Mouse (Mus musculus) MEL (cell line): Measurements from ENCODE around the gene Taar7a. TPM values are rescaled to one million over a fixed set of nuclear protein-coding genes. Genes with fewer than 3 reads are reported as not detected.

ENCODE experiments used
- DNase-seq: peaks from one replicate; pipeline ENCODE4 v3.0.0; 2011; ENCODE audit warnings: low read depth, low spot score
- H3K27ac ChIP-seq: 2 replicates; pipeline ENCODE4 v1.5.1; 2012; ENCODE audit warnings: low read depth, mild to moderate bottlenecking, control low read depth, low read length, moderate library complexity; ENCODE audit not compliant: control insufficient read depth
- H3K27me3 ChIP-seq, 2 experiments: fragments of 150-350 bp in 1 of 2; sonication (generic) in 1 of 2; 2 replicates each; pipeline ENCODE4 v1.6.1; 2012; ENCODE audit warnings: low read length in 2 of 2, mild to moderate bottlenecking in 2 of 2, improper control_type of control experiment in 1 of 2, moderate library complexity in 1 of 2; ENCODE audit not compliant: insufficient read depth in 2 of 2, control insufficient read depth in 1 of 2
- H3K36me3 ChIP-seq, 2 experiments: 2 replicates each; pipeline ENCODE4 v1.6.1; 2012 to 2014; ENCODE audit warnings: low read length in 2 of 2, improper control_type of control experiment in 1 of 2, inconsistent platforms in 1 of 2, mild to moderate bottlenecking in 1 of 2; ENCODE audit not compliant: insufficient read depth in 2 of 2, control insufficient read depth in 1 of 2
- H3K4me1 ChIP-seq, 2 experiments: fragments of 150-350 bp in 1 of 2; sonication (generic) in 1 of 2; 2 replicates each; pipeline ENCODE4 v1.6.1; 2012; ENCODE audit warnings: low read length in 2 of 2, improper control_type of control experiment in 1 of 2, mild to moderate bottlenecking in 1 of 2; ENCODE audit not compliant: insufficient read depth in 2 of 2, control insufficient read depth in 1 of 2
- H3K4me3 ChIP-seq, 2 experiments: fragments of 150-350 bp in 1 of 2; sonication (generic) in 1 of 2; 2 replicates each; pipeline ENCODE4 v1.5.1; 2012; ENCODE audit warnings: low read depth in 2 of 2, low read length in 2 of 2, mild to moderate bottlenecking in 2 of 2, moderate library complexity in 2 of 2, control low read depth in 1 of 2, improper control_type of control experiment in 1 of 2; ENCODE audit not compliant: control insufficient read depth in 1 of 2, insufficient read depth in 1 of 2
- H3K79me2 ChIP-seq: 2 replicates; pipeline ENCODE4 v1.6.1; 2012; ENCODE audit warnings: mild to moderate bottlenecking, low read length, moderate library complexity; ENCODE audit not compliant: control insufficient read depth, poor library complexity, insufficient read depth
- H3K9ac ChIP-seq: 2 replicates; pipeline ENCODE4 v1.6.1; 2012; ENCODE audit warnings: low read depth, mild to moderate bottlenecking, control low read depth, low read length, moderate library complexity; ENCODE audit not compliant: control insufficient read depth, poor library complexity, severe bottlenecking
- H3K9me3 ChIP-seq: fragments of 150-350 bp; sonication (generic); replicated peaks from 2 replicates; pipeline ENCODE4 v1.6.1; 2012; ENCODE audit warnings: mild to moderate bottlenecking, low read length, improper control_type of control experiment, moderate library complexity; ENCODE audit not compliant: insufficient read depth
- BHLHE40 ChIP-seq: IDR thresholded peaks from 2 replicates; pipeline ENCODE4 v1.6.1; 2012; ENCODE audit warnings: low read depth, mild to moderate bottlenecking, inconsistent platforms, low read length, improper control_type of control experiment, borderline replicate concordance
- CHD1 ChIP-seq: IDR thresholded peaks from 2 replicates; pipeline ENCODE4 v1.6.1; 2012; ENCODE audit warnings: low read depth, mild to moderate bottlenecking, inconsistent platforms, low read length, improper control_type of control experiment
- CTCF ChIP-seq, 3 experiments: IDR thresholded peaks in 2 of 3; conservative IDR thresholded peaks in 1 of 3; 2 replicates each; pipeline ENCODE4 v1.5.1; 2011 to 2012; ENCODE audit warnings: low read length in 3 of 3, low read depth in 2 of 3, mild to moderate bottlenecking in 2 of 3, improper control_type of control experiment in 1 of 3, inconsistent platforms in 1 of 3, mixed read lengths in 1 of 3, moderate library complexity in 1 of 3; ENCODE audit not compliant: control insufficient read depth in 1 of 3, insufficient read depth in 1 of 3, poor library complexity in 1 of 3, severe bottlenecking in 1 of 3
- E2F4 ChIP-seq: IDR thresholded peaks from 2 replicates; pipeline ENCODE4 v1.6.1; 2011; ENCODE audit warnings: low read depth, low read length, improper control_type of control experiment, borderline replicate concordance
- ELF1 ChIP-seq: IDR thresholded peaks from 2 replicates; pipeline ENCODE4 v1.6.1; 2014; ENCODE audit warnings: low read depth, mild to moderate bottlenecking, inconsistent platforms, low read length, improper control_type of control experiment, moderate library complexity
- EP300 ChIP-seq, 2 experiments: IDR thresholded peaks; 2 replicates each; pipeline ENCODE4 v1.6.1; 2011; ENCODE audit warnings: improper control_type of control experiment in 2 of 2, low read length in 2 of 2, low read depth in 1 of 2, mild to moderate bottlenecking in 1 of 2
- JUND ChIP-seq: IDR thresholded peaks from 2 replicates; pipeline ENCODE4 v1.6.1; 2011; ENCODE audit warnings: low read depth, mild to moderate bottlenecking, improper control_type of control experiment, low read length
- KAT2A ChIP-seq: conservative IDR thresholded peaks from 2 replicates; pipeline ENCODE4 v1.6.1; 2012; ENCODE audit warnings: low read depth, low read length, improper control_type of control experiment, inconsistent platforms
- MAFK ChIP-seq: IDR thresholded peaks from 2 replicates; pipeline ENCODE4 v1.6.1; 2011; ENCODE audit warnings: low read depth, mild to moderate bottlenecking, low read length, improper control_type of control experiment, borderline replicate concordance
- MAX ChIP-seq: IDR thresholded peaks from 2 replicates; pipeline ENCODE4 v1.6.1; 2011; ENCODE audit warnings: low read length, improper control_type of control experiment
- MEF2A ChIP-seq: IDR thresholded peaks from 2 replicates; pipeline ENCODE4 v1.6.1; 2014; ENCODE audit warnings: low read depth, mild to moderate bottlenecking, inconsistent platforms, low read length, improper control_type of control experiment; ENCODE audit not compliant: poor library complexity, insufficient replicate concordance, severe bottlenecking; ENCODE audit errors: extremely low read depth
- MYB ChIP-seq: IDR thresholded peaks from 2 replicates; pipeline ENCODE4 v1.6.1; 2011; ENCODE audit warnings: mild to moderate bottlenecking, low read depth, low read length, improper control_type of control experiment
- MYC ChIP-seq: IDR thresholded peaks from 2 replicates; pipeline ENCODE4 v1.6.1; 2011; ENCODE audit warnings: low read depth, mild to moderate bottlenecking, low read length, improper control_type of control experiment, moderate library complexity
- NRF1 ChIP-seq: IDR thresholded peaks from 2 replicates; pipeline ENCODE4 v1.6.1; 2014; ENCODE audit warnings: low read depth, mild to moderate bottlenecking, inconsistent platforms, low read length, improper control_type of control experiment, moderate library complexity; ENCODE audit not compliant: poor library complexity, insufficient read depth, severe bottlenecking
- POLR2A ChIP-seq, 2 experiments: IDR thresholded peaks; 2 replicates each; pipeline ENCODE4 v1.6.1; 2011 to 2012; ENCODE audit warnings: low read length in 2 of 2, mild to moderate bottlenecking in 2 of 2, control low read depth in 1 of 2, improper control_type of control experiment in 1 of 2, low read depth in 1 of 2, moderate library complexity in 1 of 2; ENCODE audit not compliant: control insufficient read depth in 1 of 2, insufficient read depth in 1 of 2, poor library complexity in 1 of 2
- POLR2AphosphoS5 ChIP-seq: IDR thresholded peaks from 2 replicates; pipeline ENCODE4 v1.6.1; 2012; ENCODE audit warnings: low read depth, borderline replicate concordance, mild to moderate bottlenecking, inconsistent platforms, low read length, moderate library complexity, mixed read lengths
- RAD21 ChIP-seq: IDR thresholded peaks from 2 replicates; pipeline ENCODE4 v1.6.1; 2011; ENCODE audit warnings: mild to moderate bottlenecking, low read depth, low read length, improper control_type of control experiment
- SIN3A ChIP-seq: IDR thresholded peaks from 2 replicates; pipeline ENCODE4 v1.6.1; 2012; ENCODE audit warnings: low read length, improper control_type of control experiment, inconsistent platforms
- TBP ChIP-seq: IDR thresholded peaks from 2 replicates; pipeline ENCODE4 v1.8.0; 2011; ENCODE audit warnings: low read depth, low read length, improper control_type of control experiment
- TCF12 ChIP-seq: IDR thresholded peaks from 2 replicates; pipeline ENCODE4 v1.6.1; 2014; ENCODE audit warnings: low read depth, mild to moderate bottlenecking, inconsistent platforms, low read length, improper control_type of control experiment, moderate library complexity
- UBTF ChIP-seq: IDR thresholded peaks from 2 replicates; pipeline ENCODE4 v1.6.1; 2012; ENCODE audit warnings: low read depth, mild to moderate bottlenecking, inconsistent platforms, low read length, improper control_type of control experiment, moderate library complexity, borderline replicate concordance; ENCODE audit not compliant: insufficient read depth
- ZC3H11A ChIP-seq: IDR thresholded peaks from 2 replicates; pipeline ENCODE4 v1.6.1; 2012; ENCODE audit warnings: low read depth, mild to moderate bottlenecking, inconsistent platforms, low read length, improper control_type of control experiment
- ZKSCAN1 ChIP-seq: IDR thresholded peaks from 2 replicates; pipeline ENCODE4 v1.6.1; 2012; ENCODE audit warnings: low read depth, mild to moderate bottlenecking, inconsistent platforms, low read length, improper control_type of control experiment, moderate library complexity
- ZMIZ1 ChIP-seq: IDR thresholded peaks from 2 replicates; pipeline ENCODE4 v1.6.1; 2012; ENCODE audit warnings: low read depth, mild to moderate bottlenecking, inconsistent platforms, low read length, improper control_type of control experiment, moderate library complexity
- polyA plus RNA-seq, 2 experiments: library from polyadenylated mRNA; stranded (reverse) in 1 of 2; unstranded in 1 of 2; fragments of >175 nt in 1 of 2; fragments of >200 nt in 1 of 2; gene quantifications; 2 replicates each; pipeline versions ENCODE4 v1.2.1 to v1.2.4; 2012; ENCODE audit warnings: low replicate concordance in 2 of 2, low read depth in 1 of 2; ENCODE audit not compliant: insufficient read length in 2 of 2, insufficient read depth in 1 of 2, missing spikeins in 1 of 2
- total RNA-seq: library from RNA; depleted of rRNA; stranded (reverse); fragments of 300-350 nt; gene quantifications from 2 replicates; pipeline ENCODE4 v1.2.3, GENCODE M21; 2012

Taar7a gene
- total and polyA plus RNA-seq, 3 experiments, result not detected

DNA sequence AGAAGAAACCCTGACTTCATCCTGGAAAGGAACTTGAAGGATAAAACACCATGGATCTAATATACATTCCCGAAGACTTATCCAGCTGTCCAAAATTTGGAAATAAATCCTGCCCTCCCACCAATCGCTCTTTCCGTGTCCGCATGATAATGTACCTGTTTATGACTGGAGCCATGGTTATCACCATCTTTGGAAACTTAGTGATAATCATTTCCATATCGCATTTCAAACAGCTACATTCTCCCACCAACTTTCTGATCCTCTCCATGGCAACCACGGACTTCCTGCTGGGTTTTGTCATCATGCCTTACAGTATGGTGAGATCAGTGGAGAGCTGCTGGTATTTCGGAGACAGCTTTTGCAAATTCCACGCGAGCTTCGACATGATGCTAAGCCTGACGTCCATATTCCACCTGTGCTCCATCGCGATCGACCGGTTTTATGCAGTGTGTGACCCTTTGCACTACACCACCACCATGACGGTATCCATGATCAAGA lies 43.7 kb downstream of the Taar7a start, which contains the start of gene Taar3:
Gene Taar3 (plus strand): TSS at position 51 of the 498 bp plus-strand sequence.
- no peak for DNase-seq
- Histone ChIP-seq H3K27me3 (peaks cover 1 to 3% of the 10 kb centered on the region in 2 experiments; a peak in 2 of 4 replicates), H3K4me1 (no peaks in the 10 kb centered on the region), H3K79me2 (no peaks in the 10 kb centered on the region), H3K27ac (no peak within 1 kb of the TSS), H3K9me3 (no peaks in the 10 kb centered on the region), H3K4me3 (no peak within 1 kb of the TSS), H3K9ac (no peak within 1 kb of the TSS), H3K36me3 (no peaks in the 10 kb centered on the region)
- TF ChIP-seq NRF1, result no peak
- no peak for TF ChIP-seq MYC
- no peak for TF ChIP-seq UBTF
- no peak for TF ChIP-seq MYB
- TF ChIP-seq E2F4, result no peak
- no peak for TF ChIP-seq MEF2A
- TF ChIP-seq ZC3H11A, result no peak
- no peak for TF ChIP-seq RAD21
- TF ChIP-seq ZMIZ1, result no peak
- TF ChIP-seq SIN3A, result no peak
- TF ChIP-seq TCF12, result no peak
- no peak for TF ChIP-seq ZKSCAN1
- TF ChIP-seq JUND, result no peak
- no peak for TF ChIP-seq MAFK
- TF ChIP-seq MAX, result no peak
- TF ChIP-seq EP300 (IDR thresholded peaks at IDR 0.05; ENCODE audit: low read depth in 1 of 2, low read length in 2 of 2), result no peak
- TF ChIP-seq CHD1, result no peak
- TF ChIP-seq POLR2A (IDR thresholded peaks at IDR 0.05; ENCODE audit: control insufficient read depth in 1 of 2, insufficient read depth in 1 of 2, low read depth in 1 of 2, low read length in 2 of 2, poor library complexity in 1 of 2), result no peak
- no peak for TF ChIP-seq CTCF (IDR thresholded peaks at IDR 0.05 in 2 of 3, conservative IDR thresholded peaks at IDR 0.05 in 1 of 3; ENCODE audit: control insufficient read depth in 1 of 3, insufficient read depth in 1 of 3, low read depth in 2 of 3, low read length in 3 of 3, poor library complexity in 1 of 3, severe bottlenecking in 1 of 3)

DNA sequence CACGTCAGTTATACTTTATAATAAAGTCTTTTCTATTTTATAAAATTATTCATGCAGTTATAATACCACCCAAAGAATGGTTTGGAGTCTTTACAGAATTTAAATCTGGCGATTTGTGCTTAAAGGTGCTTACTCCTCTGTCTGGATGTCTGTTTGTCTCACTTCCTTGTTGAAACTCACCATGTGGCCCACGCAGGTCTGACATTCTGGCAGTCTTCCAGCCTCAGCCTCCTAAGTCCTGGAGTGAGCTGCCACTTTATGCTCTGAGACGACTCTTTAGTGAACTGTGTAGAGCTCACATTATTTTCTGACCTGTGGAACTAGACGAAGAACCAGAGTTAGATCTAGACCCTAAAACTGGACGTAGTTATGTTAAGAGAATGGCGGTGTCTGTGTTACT lies 45.3 kb downstream of the Taar7a start:
- no peak overlapping the region for H3K27ac ChIP-seq
- no peaks in the 10 kb centered on the region for H3K4me1 ChIP-seq
- no peaks in the 10 kb centered on the region for H3K36me3 ChIP-seq
- no peak overlapping the region for H3K9ac ChIP-seq
- TF ChIP-seq ZMIZ1 (no peak), BHLHE40 (no peak), CTCF (IDR thresholded peaks at IDR 0.05 in 2 of 3, conservative IDR thresholded peaks at IDR 0.05 in 1 of 3; ENCODE audit: control insufficient read depth in 1 of 3, insufficient read depth in 1 of 3, low read depth in 2 of 3, low read length in 3 of 3, poor library complexity in 1 of 3, severe bottlenecking in 1 of 3) (no peak), TCF12 (no peak), ELF1 (no peak), TBP (no peak), MYB (no peak), MEF2A (no peak), KAT2A (no peak), ZC3H11A (no peak), POLR2AphosphoS5 (no peak), POLR2A (IDR thresholded peaks at IDR 0.05; ENCODE audit: control insufficient read depth in 1 of 2, insufficient read depth in 1 of 2, low read depth in 1 of 2, low read length in 2 of 2, poor library complexity in 1 of 2) (no peak), UBTF (no peak)
- no peak overlapping the region for H3K4me3 ChIP-seq
- H3K27me3 ChIP-seq, result peaks cover 1% of the 10 kb centered on the region in 2 experiments; a peak in 2 of 4 replicates
- peak; percentile 5 for DNase-seq
- H3K9me3 ChIP-seq, result no peaks in the 10 kb centered on the region
- H3K79me2 ChIP-seq, result no peaks in the 10 kb centered on the region
